Mouse (Mus musculus): ENCODE measurements around the gene Il2ra.
A peak's percentile ranks its signal among the peaks of the same experiment; 100 is the strongest.
"Not testable (repeated sequence)": the region's sequence is repeated elsewhere in the genome, so short reads cannot be mapped to it uniquely, and the experiment has no call there.

Il2ra gene

GRCm38 (mm10) chr2:11642451-11642941, at the start of gene Il2ra:
TSS of gene Il2ra (plus strand) at chr2:11642807.
- DNase-seq (ENCODE audit: low read depth in 1 of 2, low spot score in 2 of 2), result no peak

- no peak for DNase-seq (ENCODE audit: low read depth in 1 of 2, low spot score in 2 of 2)
These were observed 45.9 kb upstream of the Il2ra start for GRCm38 (mm10) chr2:11596690-11597089.

DNA sequence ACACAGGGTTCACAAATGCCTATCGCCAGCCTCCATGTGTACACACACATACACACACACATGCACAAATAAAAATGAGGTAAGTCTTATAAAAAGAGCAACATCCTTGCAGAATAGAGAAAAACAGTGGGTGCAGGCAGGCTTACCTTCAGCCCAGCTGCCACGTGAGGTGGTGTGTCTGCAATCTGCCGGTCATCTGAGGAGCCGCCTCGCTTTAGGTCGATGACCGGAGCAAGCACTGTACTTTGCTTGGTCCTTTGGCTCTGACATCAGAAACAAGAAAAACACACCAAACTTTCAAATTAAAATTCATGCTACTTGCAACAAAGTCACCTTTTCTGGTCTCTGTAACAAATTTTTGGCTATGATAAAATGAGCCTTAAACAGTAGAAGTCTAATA, 44.7 kb upstream of the Il2ra start:
- no peak for DNase-seq (ENCODE audit: low read depth in 1 of 2, low spot score in 2 of 2)

- DNase-seq (ENCODE audit: low read depth in 1 of 2, low spot score in 2 of 2), result no peak
These were observed 40.8 kb upstream of the Il2ra start for GRCm38 (mm10) chr2:11601795-11602194.

DNA sequence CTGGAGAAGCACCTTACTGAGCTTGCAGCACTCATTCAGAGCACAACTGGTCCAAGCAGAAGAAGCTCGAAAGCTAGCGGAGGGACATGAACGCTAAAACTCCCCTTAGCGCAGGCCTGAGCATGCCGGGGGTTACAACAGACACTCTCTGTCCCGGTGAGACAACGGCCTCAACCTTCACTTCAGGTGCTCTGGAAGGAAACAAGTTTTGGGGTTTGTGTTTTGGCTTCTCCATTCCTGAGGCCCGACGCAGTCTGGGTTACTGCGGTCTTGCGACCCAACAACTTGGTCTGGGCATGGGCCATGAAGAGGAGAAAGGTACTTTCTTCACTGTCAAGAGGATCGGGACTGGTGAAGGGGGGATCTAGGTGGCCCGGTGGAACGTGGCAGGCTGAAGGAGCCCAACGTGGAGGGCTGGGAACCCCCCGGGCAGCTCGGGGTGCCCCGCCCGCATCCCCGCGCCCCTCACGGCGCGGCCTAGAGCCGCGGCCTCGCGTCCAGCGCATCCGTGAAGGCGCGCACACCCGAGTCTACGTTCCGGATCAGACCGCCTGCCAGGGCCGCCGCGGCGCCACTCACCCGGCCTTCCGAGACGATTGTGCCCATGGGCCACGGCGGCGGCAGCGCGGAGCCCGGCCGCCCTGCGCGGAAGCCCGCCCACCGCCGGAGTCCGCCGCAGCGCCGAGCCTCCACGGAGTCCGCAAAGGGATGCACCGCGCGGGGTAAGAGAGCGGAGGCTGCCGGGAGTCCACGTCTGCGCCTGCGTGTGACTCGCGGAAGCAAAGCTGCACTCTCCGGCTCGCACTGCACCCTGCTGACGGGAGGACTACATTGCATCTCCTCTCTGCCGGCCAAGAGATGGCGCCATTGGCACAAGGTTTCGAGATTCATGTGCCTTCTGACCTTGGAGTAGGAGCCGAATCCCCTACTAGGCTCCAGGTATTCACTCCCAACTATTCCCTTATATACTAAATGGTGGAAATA, 39.8 kb upstream of the Il2ra start:
- DNase-seq (ENCODE audit: low read depth in 1 of 2, low spot score in 2 of 2), result peak; percentile 81 to 90

- DNase-seq (ENCODE audit: low read depth in 1 of 2, low spot score in 2 of 2), result no peak
These were observed 38.6 kb upstream of the Il2ra start, which contains the start of gene Rbm17 for GRCm38 (mm10) chr2:11604053-11604452. TSS of gene Rbm17 (minus strand) at chr2:11604153.

DNA sequence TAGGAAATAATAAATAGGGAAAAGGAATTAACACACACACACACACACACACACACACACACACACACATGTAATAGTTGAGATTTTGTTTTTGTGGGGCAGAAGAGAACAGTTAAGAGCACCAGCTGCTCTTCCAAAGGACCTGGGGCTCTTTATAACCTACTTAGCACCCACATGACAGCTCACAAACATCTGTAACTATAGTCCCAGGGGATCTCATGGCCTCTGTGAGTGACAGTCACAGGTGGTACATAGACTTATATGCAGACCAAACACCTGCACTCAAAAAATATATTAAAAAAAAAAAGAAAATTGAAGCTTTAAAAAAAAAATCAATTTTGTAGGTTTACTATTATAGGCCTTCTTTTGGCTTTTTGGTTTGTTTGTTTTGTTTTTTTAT, 37.7 kb upstream of the Il2ra start:
- no peak for DNase-seq (ENCODE audit: low read depth in 1 of 2, low spot score in 2 of 2)

DNA sequence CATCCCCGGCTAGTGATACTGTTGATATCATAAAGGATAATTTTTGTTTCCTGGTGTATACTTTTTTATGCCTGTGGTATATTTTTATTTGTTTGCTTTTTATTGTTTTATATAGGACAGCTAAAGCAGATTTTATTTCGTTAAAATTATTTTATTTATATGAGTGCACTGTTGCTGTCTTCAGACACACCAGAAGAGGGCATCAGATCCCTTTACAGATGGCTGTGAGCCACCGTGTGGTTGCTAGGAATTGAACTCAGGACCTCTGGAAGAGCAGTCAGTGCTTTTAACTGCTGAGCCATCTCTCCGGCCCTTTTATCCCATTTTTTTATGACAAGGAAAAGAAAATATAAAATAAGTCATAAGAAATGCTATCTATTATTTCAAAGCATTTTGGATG, 35.9 kb upstream of the Il2ra start:
- not testable (repeated sequence) for DNase-seq (ENCODE audit: low read depth in 1 of 2, low spot score in 2 of 2)

DNA sequence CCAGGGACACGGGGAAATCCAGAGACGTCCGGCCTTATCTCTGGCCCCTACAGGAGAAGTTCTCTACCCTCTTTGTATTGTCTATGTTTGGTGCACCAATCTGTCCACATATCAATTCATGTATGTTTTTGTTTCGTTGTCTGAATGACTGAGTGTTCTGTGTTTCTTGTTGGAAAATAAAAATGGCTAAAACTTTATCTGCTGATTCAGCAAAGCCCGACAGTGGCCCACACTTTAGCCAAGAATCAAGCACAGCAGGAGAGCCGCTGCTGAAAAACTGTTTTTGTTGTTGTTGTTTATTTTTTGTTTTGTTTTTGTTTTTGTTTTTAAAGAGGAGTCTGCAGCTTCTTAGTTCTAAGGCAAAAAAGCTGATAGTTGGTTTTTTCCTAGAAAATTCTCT, 29.7 kb upstream of the Il2ra start:
- DNase-seq (ENCODE audit: low read depth in 1 of 2, low spot score in 2 of 2), result not testable (repeated sequence)

DNA sequence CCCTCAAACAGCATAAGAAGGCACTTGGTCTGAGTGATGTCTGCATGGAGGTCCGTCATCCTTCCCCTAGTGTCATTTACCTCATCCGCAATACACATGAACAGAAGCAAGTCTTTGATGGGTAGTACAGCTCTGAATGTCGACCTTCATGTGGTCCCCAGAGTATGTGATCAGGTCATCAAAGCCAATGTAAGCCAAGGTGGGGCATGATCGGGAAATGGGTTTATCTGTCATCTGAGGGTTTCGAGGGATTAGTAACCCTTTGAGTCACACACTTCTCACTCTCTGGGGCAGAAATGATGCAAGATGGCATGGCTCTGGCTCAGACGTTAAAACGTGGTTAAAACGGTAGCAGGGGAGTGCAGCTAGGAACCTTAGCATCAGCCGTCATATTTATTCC, 25.8 kb upstream of the Il2ra start:
- DNase-seq (ENCODE audit: low read depth in 1 of 2, low spot score in 2 of 2), result no peak

- no peak for DNase-seq (ENCODE audit: low read depth in 1 of 2, low spot score in 2 of 2)
These were observed 23.0 kb upstream of the Il2ra start for GRCm38 (mm10) chr2:11619598-11619997.

- no peak for DNase-seq (ENCODE audit: low read depth in 1 of 2, low spot score in 2 of 2)
These were observed 19.4 kb upstream of the Il2ra start for GRCm38 (mm10) chr2:11623173-11623572.

GRCm38 (mm10) chr2:11623726-11624125, 18.9 kb upstream of the Il2ra start:
- no peak for DNase-seq (ENCODE audit: low read depth in 1 of 2, low spot score in 2 of 2)

DNA sequence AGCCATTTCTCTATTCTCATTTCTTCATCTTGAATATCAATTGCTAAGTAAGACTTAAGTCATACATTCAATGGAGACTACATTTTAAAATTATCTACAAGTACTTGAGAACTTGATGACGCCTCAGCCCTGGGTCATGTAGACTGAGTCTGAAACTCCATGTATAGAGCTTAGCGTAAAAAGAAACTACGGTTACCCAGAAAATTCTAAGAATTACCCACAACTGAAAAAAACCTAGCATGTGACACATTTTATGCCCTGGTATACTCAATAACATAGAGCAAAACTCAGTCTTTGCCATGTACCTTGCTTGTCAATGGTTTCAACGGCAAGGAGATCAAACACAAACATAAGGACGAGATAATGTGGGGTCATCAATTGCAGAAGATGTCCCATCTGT, 16.7 kb upstream of the Il2ra start, which contains the start of gene Gm17490:
TSS of gene Gm17490 (minus strand) at position 375 of the 400 bp plus-strand sequence.
- DNase-seq (ENCODE audit: low read depth in 1 of 2, low spot score in 2 of 2), result no peak

DNA sequence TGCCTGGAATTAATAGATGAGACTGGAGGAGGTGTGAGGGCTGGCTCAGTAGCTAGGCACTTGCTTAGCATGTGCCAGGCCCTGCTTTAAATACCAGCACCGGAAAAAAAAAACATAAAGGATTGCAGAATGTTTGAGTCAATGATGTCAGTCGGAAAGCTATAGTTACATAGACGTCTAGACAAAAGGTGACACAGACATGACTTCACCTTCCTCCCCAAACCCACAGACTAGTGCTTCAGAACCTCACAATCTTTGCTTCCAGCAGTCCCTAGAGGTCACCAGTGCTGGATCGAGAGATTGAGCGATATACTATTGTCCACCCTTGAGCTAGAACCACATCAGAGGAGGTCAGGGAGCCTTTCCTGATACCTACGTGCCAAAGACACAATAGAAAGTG, 7.6 kb upstream of the Il2ra start:
- no peak for DNase-seq (ENCODE audit: low read depth in 1 of 2, low spot score in 2 of 2)

GRCm38 (mm10) chr2:11635471-11636137, 7.0 kb upstream of the Il2ra start:
- no peak for DNase-seq (ENCODE audit: low read depth in 1 of 2, low spot score in 2 of 2)

GRCm38 (mm10) chr2:11636138-11636480, 6.5 kb upstream of the Il2ra start:
- no peak for DNase-seq (ENCODE audit: low read depth in 1 of 2, low spot score in 2 of 2)

GRCm38 (mm10) chr2:11637115-11637514, 5.5 kb upstream of the Il2ra start:
- peak; percentile 15 to 33 for DNase-seq (ENCODE audit: low read depth in 1 of 2, low spot score in 2 of 2)

DNA sequence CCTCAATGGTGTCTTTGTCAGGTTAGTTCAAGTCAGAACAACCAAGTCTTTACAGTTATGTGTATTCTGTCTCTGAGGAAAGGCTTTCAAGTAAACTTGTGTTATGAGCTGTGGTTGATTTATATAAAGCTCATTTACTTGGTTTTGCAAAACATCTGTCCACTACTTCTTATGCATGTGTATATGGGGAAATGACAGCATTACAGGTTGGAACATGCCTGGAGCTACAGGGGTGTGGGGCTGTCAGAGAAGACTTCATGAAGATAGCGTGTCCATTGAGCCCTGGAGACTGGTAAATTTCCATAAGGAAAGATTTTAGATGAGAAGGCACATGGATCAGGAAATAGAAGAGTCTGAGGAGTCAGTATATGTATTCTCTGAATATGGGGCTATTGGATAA, 1.4 kb downstream of the Il2ra start:
- no peak for DNase-seq (ENCODE audit: low read depth in 1 of 2, low spot score in 2 of 2)

DNA sequence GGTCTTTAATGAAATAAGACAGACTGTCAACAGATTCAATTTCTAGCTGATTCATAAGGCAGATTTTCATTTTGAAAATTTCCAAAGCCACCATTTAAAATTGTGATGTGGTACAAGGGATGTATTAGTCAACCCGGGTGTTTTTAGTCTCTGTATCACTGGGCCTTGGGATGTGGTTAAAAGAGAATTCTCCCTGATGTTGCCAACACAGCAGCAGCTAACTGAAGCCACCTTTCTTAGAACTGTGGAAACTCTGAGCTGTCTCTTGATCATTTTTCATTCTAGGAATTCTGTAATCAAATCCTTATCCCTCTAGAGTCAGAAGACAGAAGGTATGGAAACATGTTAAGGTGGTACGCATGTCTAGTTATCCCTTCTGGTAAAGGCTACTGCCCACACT, 2.7 kb downstream of the Il2ra start:
- no peak for DNase-seq (ENCODE audit: low read depth in 1 of 2, low spot score in 2 of 2)

DNA sequence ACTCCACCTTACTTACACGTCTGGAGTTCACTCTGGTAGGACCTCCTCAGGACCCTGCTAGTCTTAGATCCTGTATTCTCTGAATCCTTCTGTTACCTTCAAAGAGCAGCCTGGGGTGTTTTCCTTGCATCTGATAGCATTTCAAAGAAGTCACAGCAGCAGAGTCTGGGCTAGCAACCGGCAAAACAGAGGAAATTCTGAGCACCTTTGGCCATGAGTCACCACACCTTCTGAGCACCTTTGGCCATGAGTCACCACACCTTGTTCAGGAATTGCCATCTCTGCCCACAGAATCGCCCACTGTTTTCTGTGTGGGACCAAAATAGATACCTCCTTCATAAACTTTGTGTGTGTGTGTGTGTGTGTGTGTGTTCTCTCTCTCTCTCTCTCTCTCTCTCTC, 8.9 kb downstream of the Il2ra start:
- no peak for DNase-seq (ENCODE audit: low read depth in 1 of 2, low spot score in 2 of 2)

DNA sequence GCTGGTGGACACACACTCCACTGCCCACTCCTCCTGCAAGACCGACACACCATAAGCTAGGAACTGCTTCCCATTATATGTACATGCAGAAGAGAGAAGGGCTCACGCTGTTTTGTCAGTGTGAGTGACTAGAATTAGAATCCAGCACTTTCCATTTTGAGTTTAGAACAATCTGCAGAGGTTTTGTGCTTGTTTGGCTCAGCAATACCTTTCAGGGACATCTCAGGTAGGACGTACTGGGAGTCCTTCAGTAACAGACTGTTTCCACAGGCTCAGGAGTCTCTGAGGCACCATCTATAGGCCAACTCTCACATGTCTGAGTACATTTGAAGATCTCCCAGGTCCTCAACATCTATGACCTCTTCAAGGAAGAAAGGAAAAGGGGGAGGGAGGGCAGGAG, 9.6 kb downstream of the Il2ra start:
- no peak for DNase-seq (ENCODE audit: low read depth in 1 of 2, low spot score in 2 of 2)
